Mouse (Mus musculus): ENCODE data around the gene Emd. TPM values are rescaled to one million over a fixed set of nuclear protein-coding genes. Genes with fewer than 3 reads are reported as not detected.
"Not testable (repeated sequence)": the region's sequence is repeated elsewhere in the genome, so short reads cannot be mapped to it uniquely, and the experiment has no call there.

Emd gene
- 29.3 and 31.8 TPM in 2 replicates for polyA plus RNA-seq (2014; fragmentation: Nextera tagmentation; extraction: Ambion mirVana)

DNA sequence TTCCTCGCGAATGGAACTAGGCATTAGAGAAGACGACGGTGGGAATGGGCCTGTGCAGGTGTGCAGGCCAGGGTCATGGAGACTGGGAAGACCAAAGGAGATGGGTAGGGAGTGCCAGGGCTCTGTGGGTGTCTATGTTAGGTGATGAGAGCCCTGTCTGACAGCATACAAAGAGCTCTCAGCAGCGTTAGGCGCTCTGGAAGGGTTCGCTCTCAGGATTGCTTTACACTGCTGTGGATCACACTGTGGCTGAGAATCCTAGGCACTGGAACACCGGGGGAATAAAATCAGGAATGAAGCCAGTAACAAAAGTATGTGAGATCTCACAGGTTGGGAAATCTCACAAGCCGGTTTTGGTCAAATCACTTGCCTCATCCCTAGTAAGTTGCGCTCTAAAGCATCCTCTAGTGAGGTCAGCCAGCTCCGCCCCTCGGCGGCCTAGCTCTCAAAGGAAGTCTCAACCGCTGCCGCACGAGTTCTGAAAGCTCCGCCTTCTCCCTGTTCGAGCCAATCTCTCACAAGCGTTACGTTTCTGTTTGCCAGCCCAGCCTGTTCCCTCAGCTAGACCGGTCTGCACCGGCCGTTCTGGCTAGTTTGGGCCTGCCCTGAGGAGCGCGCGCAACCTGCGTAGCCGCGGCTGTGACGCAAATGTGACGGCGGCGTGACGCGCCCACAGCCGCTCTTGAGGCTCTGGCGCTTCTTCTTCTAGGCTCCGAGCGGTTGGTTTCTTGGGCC lies at the start of gene Emd:
Gene Emd, plus strand, starts transcription at position 535 of the 735 bp plus-strand sequence.
- Histone ChIP-seq H3K27ac (replicated peaks; ENCODE audit: low read depth, low read length) (peak within 1 kb of the TSS; percentile 38; the same call in 1 of the 2 replicates), H3K36me3 (replicated peaks; ENCODE audit: control insufficient read depth, insufficient read depth, low read depth, low read length) (no peaks in the 10 kb centered on the region), H3K4me2 (ENCODE audit: low read depth, low read length) (peak within 1 kb of the TSS; percentile 55), H3K9ac (replicated peaks; ENCODE audit: low read length) (peak within 1 kb of the TSS; percentile 68), H3K27me3 (ENCODE audit: control insufficient read depth, insufficient read depth, low read length) (no peaks in the 10 kb centered on the region), H3K9me3 (replicated peaks; ENCODE audit: control insufficient read depth, low read length) (no peaks in the 10 kb centered on the region), H3K4me3 (ENCODE audit: low read depth, low read length) (peak within 1 kb of the TSS; percentile 60), H3K4me1 (ENCODE audit: control insufficient read depth, insufficient read depth, low read length) (no peaks in the 10 kb centered on the region)
- DNase-seq (ENCODE audit: low spot score) (peak; percentile 91), ATAC-seq (replicated peaks; ENCODE audit: insufficient number of reproducible peaks, low FRiP score, low TSS enrichment, low read depth) (peak; percentile 99)
- 24% methylated on average over 39 of the region's 39 CpGs for WGBS

DNA sequence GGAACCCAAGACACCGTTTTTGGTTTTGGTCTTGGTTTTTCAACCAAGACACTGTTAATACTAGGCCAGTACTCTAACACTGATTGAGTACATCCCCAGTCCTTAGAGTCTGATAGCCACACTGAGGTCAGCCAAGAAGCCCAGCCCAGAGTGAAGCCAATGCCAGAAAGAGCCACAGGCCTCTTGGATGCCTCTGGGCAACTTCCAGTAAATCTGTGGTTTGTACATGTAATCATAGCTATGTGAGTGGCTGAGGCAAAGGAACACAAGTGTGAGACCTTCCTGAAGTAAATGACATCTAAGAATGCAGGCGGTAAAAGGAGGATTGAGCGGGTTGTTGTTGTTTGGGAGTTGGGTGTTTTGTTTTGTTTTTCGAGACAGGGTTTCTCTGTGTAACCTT lies 36.0 kb upstream of the Emd start:
- no peak overlapping the region for H3K4me3 ChIP-seq (ENCODE audit: low read depth, low read length)
- no peak overlapping the region for H3K9ac ChIP-seq (replicated peaks; ENCODE audit: low read length)
- no peaks in the 10 kb centered on the region for H3K27me3 ChIP-seq (ENCODE audit: control insufficient read depth, insufficient read depth, low read length)
- 93% methylated on average over 4 of the region's 4 CpGs for WGBS
- H3K4me1 ChIP-seq (ENCODE audit: control insufficient read depth, insufficient read depth, low read length): no peaks in the 10 kb centered on the region
- no peaks in the 10 kb centered on the region for H3K9me3 ChIP-seq (replicated peaks; ENCODE audit: control insufficient read depth, low read length)
- H3K27ac ChIP-seq (replicated peaks; ENCODE audit: low read depth, low read length): no peak overlapping the region
- ATAC-seq (replicated peaks; ENCODE audit: insufficient number of reproducible peaks, low FRiP score, low TSS enrichment, low read depth) (no peak), DNase-seq (ENCODE audit: low spot score) (no peak)
- no peaks in the 10 kb centered on the region; the same call in 1 of the 2 replicates for H3K36me3 ChIP-seq (replicated peaks; ENCODE audit: control insufficient read depth, insufficient read depth, low read depth, low read length)
- H3K4me2 ChIP-seq (ENCODE audit: low read depth, low read length): no peak overlapping the region

DNA sequence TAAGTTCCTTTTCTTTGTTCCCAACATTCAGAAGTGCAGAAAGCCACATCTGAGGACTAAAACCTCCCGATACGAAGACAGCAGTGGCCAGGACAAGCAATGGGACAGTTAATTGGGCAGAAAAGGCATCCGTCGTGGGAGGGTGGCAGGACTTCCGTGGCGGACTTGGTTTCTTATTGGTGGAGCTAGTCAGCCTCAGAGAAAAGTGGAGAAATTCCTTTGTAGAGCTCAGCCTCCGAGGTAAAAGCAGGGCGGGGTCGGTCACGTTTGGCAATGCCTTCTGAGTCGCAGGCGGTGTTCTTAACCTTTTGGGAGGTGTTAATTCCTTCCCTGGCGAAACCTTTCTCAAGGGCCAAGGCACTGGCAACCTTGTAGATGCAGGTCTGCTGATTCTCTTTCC lies 35.0 kb upstream of the Emd start:
- H3K9me3 ChIP-seq (replicated peaks; ENCODE audit: control insufficient read depth, low read length): no peaks in the 10 kb centered on the region
- H3K4me2 ChIP-seq (ENCODE audit: low read depth, low read length): no peak overlapping the region
- no peak for DNase-seq (ENCODE audit: low spot score)
- no peak overlapping the region for H3K4me3 ChIP-seq (ENCODE audit: low read depth, low read length)
- H3K27me3 ChIP-seq (ENCODE audit: control insufficient read depth, insufficient read depth, low read length): no peaks in the 10 kb centered on the region
- WGBS: 60% methylated on average over 13 of the region's 13 CpGs
- H3K4me1 ChIP-seq (ENCODE audit: control insufficient read depth, insufficient read depth, low read length): no peaks in the 10 kb centered on the region
- H3K36me3 ChIP-seq (replicated peaks; ENCODE audit: control insufficient read depth, insufficient read depth, low read depth, low read length): no peaks in the 10 kb centered on the region; the same call in 1 of the 2 replicates
- no peak overlapping the region for H3K9ac ChIP-seq (replicated peaks; ENCODE audit: low read length)
- no peak for ATAC-seq (replicated peaks; ENCODE audit: insufficient number of reproducible peaks, low FRiP score, low TSS enrichment, low read depth)
- H3K27ac ChIP-seq (replicated peaks; ENCODE audit: low read depth, low read length): no peak overlapping the region

DNA sequence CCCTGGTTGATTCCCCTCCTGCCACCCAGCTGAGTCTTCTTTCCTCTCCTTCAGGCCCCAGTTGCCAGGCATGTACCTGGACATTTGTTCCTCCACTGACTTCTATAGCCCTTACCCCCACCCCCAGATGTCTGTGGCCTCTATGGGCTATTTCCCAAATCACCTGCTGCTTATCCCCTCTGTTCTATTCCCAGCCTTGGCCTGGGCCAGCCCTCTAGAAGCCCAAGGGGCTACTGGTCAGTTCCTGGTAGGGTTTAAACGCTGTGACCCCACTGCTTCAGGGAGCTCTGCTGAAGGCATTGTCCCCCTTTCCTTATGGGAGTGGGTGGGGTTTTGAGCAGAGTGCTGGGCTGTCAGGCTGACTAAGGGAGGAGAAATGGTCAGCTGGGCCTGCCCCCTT lies 34.4 kb upstream of the Emd start:
- not testable (repeated sequence) for DNase-seq (ENCODE audit: low spot score); H3K27me3 ChIP-seq (ENCODE audit: control insufficient read depth, insufficient read depth, low read length); ATAC-seq (replicated peaks; ENCODE audit: insufficient number of reproducible peaks, low FRiP score, low TSS enrichment, low read depth); H3K4me1 ChIP-seq (ENCODE audit: control insufficient read depth, insufficient read depth, low read length); H3K4me3 ChIP-seq (ENCODE audit: low read depth, low read length); H3K9me3 ChIP-seq (replicated peaks; ENCODE audit: control insufficient read depth, low read length); H3K4me2 ChIP-seq (ENCODE audit: low read depth, low read length); H3K36me3 ChIP-seq (replicated peaks; ENCODE audit: control insufficient read depth, insufficient read depth, low read depth, low read length); H3K9ac ChIP-seq (replicated peaks; ENCODE audit: low read length); H3K27ac ChIP-seq (replicated peaks; ENCODE audit: low read depth, low read length)
- WGBS: 63% methylated on average over 1 of the region's 1 CpGs

DNA sequence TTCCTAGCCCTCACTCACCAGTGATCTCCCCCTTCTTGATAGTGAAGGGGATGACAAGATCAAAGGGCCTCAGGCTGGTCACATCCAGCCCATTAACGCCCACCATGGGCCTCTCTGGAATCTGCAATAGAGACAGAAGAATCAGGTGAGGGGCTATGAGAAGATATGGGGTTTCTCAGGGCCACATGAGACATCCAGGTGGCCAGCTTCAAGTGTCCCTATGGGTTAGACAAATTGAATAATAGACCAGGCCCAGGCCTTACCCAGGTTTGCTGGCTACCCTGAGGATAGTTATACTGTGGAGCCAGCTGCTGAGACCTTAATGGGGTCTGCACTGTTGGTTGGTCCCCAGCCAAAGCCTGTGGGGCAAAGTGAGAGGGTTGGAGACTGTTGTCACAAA lies 24.4 kb upstream of the Emd start:
- Histone ChIP-seq H3K36me3 (replicated peaks; ENCODE audit: control insufficient read depth, insufficient read depth, low read depth, low read length) (peaks cover 17% of the 10 kb centered on the region), H3K4me2 (ENCODE audit: low read depth, low read length) (no peak overlapping the region), H3K9ac (replicated peaks; ENCODE audit: low read length) (no peak overlapping the region), H3K27ac (replicated peaks; ENCODE audit: low read depth, low read length) (no peak overlapping the region), H3K4me1 (ENCODE audit: control insufficient read depth, insufficient read depth, low read length) (no peaks in the 10 kb centered on the region), H3K4me3 (ENCODE audit: low read depth, low read length) (no peak overlapping the region), H3K27me3 (ENCODE audit: control insufficient read depth, insufficient read depth, low read length) (no peaks in the 10 kb centered on the region), H3K9me3 (replicated peaks; ENCODE audit: control insufficient read depth, low read length) (no peaks in the 10 kb centered on the region)
- no peak for DNase-seq (ENCODE audit: low spot score)
- no peak for ATAC-seq (replicated peaks; ENCODE audit: insufficient number of reproducible peaks, low FRiP score, low TSS enrichment, low read depth)
- 71% methylated on average over 1 of the region's 1 CpGs for WGBS

DNA sequence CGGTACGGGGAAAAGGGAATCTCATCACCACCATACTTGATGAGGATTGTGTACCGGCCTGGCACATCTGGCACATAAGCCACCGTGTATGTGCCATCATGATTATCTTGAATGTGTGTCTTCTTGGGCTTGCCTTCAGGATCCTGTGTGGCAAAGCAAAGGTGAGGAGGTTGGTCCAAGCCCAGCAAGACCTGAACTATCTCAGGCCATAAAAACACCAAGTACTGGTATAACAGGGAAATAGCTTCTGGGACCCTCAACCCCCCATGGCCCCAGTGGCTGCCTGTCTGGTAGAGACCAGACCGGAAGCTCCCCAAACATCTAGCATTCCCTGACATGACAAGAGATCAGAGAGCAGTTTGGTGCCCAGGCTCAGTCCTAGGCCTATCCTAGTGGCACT lies 21.3 kb upstream of the Emd start:
- 90% methylated on average over 5 of the region's 5 CpGs for WGBS
- no peak overlapping the region for H3K4me3 ChIP-seq (ENCODE audit: low read depth, low read length)
- H3K36me3 ChIP-seq (replicated peaks; ENCODE audit: control insufficient read depth, insufficient read depth, low read depth, low read length): peaks cover 9% of the 10 kb centered on the region
- H3K4me1 ChIP-seq (ENCODE audit: control insufficient read depth, insufficient read depth, low read length): no peaks in the 10 kb centered on the region
- ATAC-seq (replicated peaks; ENCODE audit: insufficient number of reproducible peaks, low FRiP score, low TSS enrichment, low read depth) (no peak), DNase-seq (ENCODE audit: low spot score) (no peak)
- H3K9me3 ChIP-seq (replicated peaks; ENCODE audit: control insufficient read depth, low read length): no peaks in the 10 kb centered on the region
- no peaks in the 10 kb centered on the region for H3K27me3 ChIP-seq (ENCODE audit: control insufficient read depth, insufficient read depth, low read length)
- no peak overlapping the region for H3K27ac ChIP-seq (replicated peaks; ENCODE audit: low read depth, low read length)
- H3K4me2 ChIP-seq (ENCODE audit: low read depth, low read length): no peak overlapping the region
- no peak overlapping the region for H3K9ac ChIP-seq (replicated peaks; ENCODE audit: low read length)

DNA sequence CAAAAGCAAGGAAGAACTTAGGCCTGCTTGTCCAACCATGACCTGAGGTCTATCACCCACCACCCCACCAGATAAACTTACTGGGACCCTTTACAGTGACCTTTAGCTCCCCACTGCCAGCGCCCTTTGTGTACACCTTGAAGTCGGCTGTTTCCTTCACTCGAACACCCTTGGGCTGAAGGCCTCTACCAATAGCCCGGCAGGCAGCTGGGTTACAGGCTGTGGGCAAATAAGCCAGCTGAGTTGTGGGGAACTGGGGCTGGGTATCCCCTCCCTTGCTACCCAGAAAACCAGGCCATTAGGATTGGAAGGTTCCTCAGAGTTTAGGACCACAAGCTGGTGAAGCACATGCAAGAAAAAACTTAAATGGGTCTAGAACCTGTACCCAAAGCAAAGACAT lies 14.2 kb upstream of the Emd start:
- Histone ChIP-seq H3K36me3 (replicated peaks; ENCODE audit: control insufficient read depth, insufficient read depth, low read depth, low read length) (peaks cover 19% of the 10 kb centered on the region), H3K27ac (replicated peaks; ENCODE audit: low read depth, low read length) (no peak overlapping the region), H3K9me3 (replicated peaks; ENCODE audit: control insufficient read depth, low read length) (no peaks in the 10 kb centered on the region), H3K4me1 (ENCODE audit: control insufficient read depth, insufficient read depth, low read length) (no peaks in the 10 kb centered on the region), H3K4me3 (ENCODE audit: low read depth, low read length) (no peak overlapping the region), H3K9ac (replicated peaks; ENCODE audit: low read length) (no peak overlapping the region), H3K4me2 (ENCODE audit: low read depth, low read length) (no peak overlapping the region), H3K27me3 (ENCODE audit: control insufficient read depth, insufficient read depth, low read length) (no peaks in the 10 kb centered on the region)
- no peak for ATAC-seq (replicated peaks; ENCODE audit: insufficient number of reproducible peaks, low FRiP score, low TSS enrichment, low read depth)
- no peak for DNase-seq (ENCODE audit: low spot score)
- 94% methylated on average over 4 of the region's 4 CpGs for WGBS

DNA sequence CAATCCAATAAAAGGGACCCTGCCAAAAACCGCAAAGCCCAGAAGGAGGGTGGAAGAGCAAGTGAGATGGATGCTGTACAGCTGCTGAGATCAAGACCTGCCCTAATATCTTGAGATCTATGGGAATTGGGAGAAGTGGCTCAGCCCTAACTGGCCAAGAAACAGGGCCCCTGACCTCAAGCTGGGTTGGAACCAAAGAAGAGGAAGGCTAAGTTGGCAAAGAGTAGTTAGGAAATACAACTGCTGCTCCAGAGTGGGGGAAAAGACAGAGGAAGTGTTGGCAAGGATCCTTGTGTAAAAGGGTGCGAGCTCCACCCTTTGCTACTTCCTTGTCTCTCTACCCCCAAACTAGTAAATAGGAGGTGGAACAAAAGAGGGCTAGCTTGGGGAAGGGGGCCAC lies 11.1 kb upstream of the Emd start:
- H3K27ac ChIP-seq (replicated peaks; ENCODE audit: low read depth, low read length): no peak overlapping the region
- ATAC-seq (replicated peaks; ENCODE audit: insufficient number of reproducible peaks, low FRiP score, low TSS enrichment, low read depth) (no peak), DNase-seq (ENCODE audit: low spot score) (no peak)
- H3K36me3 ChIP-seq (replicated peaks; ENCODE audit: control insufficient read depth, insufficient read depth, low read depth, low read length): peaks cover 15% of the 10 kb centered on the region
- no peak overlapping the region for H3K9ac ChIP-seq (replicated peaks; ENCODE audit: low read length)
- no peaks in the 10 kb centered on the region for H3K27me3 ChIP-seq (ENCODE audit: control insufficient read depth, insufficient read depth, low read length)
- H3K9me3 ChIP-seq (replicated peaks; ENCODE audit: control insufficient read depth, low read length): no peaks in the 10 kb centered on the region
- no peaks in the 10 kb centered on the region for H3K4me1 ChIP-seq (ENCODE audit: control insufficient read depth, insufficient read depth, low read length)
- no peak overlapping the region for H3K4me3 ChIP-seq (ENCODE audit: low read depth, low read length)
- H3K4me2 ChIP-seq (ENCODE audit: low read depth, low read length): peak overlapping the region; percentile 48
- 93% methylated on average over 2 of the region's 2 CpGs for WGBS
